Mouse (Mus musculus): ENCODE measurements at regions not wholly inside any gene's neighbourhood (a gene's known extent, or its start where the extent isn't known, plus 50 kb on each side); places are given as distances from the start of the nearest gene placed in this dataset.

DNA sequence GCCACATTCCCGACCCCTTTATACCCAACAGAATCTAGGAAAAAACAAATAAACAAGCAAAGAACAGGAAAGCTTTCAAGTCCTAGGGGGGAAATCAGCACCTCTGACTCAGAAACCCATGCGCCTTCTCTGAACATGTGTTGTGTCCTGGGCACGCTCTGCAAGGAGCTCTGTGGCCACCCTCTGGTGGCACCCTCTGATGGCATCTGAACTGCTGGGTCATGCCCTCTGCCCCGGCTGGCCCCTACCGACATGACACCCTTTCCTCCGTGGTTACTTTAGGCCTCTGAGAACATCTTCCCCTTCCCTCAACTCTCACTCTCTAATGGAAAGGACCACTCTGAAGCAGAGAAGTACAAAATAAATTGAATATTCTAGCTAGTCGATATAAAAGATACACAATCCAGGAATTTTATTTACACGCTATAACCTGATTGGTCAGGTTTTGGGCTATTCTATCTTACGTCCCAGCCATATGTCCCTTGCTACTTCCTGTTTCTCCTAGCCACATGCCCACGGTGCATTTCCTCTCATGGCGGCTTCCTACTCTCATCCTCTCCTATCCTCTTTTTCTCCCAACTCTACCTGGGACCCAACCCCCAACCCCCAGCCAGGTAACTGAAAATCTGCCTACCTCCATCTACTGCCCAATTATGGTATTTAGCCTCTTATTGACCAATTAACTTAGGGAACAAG, 248.5 kb downstream of the Setd4 start:
- DNase-seq (ENCODE audit: low spot score) (no peak), ATAC-seq (ENCODE audit: insufficient number of reproducible peaks, low FRiP score, low TSS enrichment, low read depth) (no peak)
- Histone ChIP-seq H3K27ac (replicated peaks; ENCODE audit: low read depth, low read length) (no peak overlapping the region), H3K4me3 (ENCODE audit: low read depth, low read length) (no peak overlapping the region), H3K9ac (ENCODE audit: low read length) (no peak overlapping the region), H3K4me1 (ENCODE audit: control insufficient read depth, insufficient read depth, low read length) (no peaks in the 10 kb centered on the region), H3K4me2 (ENCODE audit: low read depth, severe bottlenecking) (no peak overlapping the region), H3K27me3 (ENCODE audit: control insufficient read depth, insufficient read depth, low read length) (no peaks in the 10 kb centered on the region), H3K9me3 (ENCODE audit: control insufficient read depth, low read length) (no peaks in the 10 kb centered on the region), H3K36me3 (ENCODE audit: control insufficient read depth, insufficient read depth, low read length) (no peaks in the 10 kb centered on the region)
- WGBS: 83% methylated on average over 11 of the region's 11 CpGs

DNA sequence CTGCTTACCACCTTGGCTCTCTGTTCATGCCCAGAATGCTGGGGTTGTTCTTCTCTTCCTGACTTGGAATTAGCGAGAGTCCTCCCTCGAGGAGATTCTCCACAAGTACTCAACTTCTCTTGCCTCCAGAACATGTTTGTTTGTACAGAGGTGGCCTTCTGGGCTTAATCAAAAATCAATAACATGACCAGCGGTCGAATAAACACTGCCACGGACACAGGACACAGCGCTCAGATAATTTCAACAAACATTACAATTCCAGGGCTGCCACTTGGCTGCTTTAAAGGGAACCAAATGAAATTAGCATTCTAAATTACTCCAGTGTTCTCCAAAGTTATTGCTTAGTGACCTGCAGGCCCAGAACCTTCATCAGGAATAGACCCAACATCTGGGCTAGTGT, 249.9 kb downstream of the Setd4 start:
- Histone ChIP-seq H3K4me2 (ENCODE audit: low read depth, severe bottlenecking) (no peak overlapping the region), H3K9ac (ENCODE audit: low read length) (no peak overlapping the region), H3K4me3 (ENCODE audit: low read depth, low read length) (no peak overlapping the region), H3K4me1 (ENCODE audit: control insufficient read depth, insufficient read depth, low read length) (no peaks in the 10 kb centered on the region), H3K36me3 (ENCODE audit: control insufficient read depth, insufficient read depth, low read length) (no peaks in the 10 kb centered on the region), H3K27me3 (ENCODE audit: control insufficient read depth, insufficient read depth, low read length) (no peaks in the 10 kb centered on the region), H3K27ac (replicated peaks; ENCODE audit: low read depth, low read length) (no peak overlapping the region), H3K9me3 (ENCODE audit: control insufficient read depth, low read length) (no peaks in the 10 kb centered on the region)
- no peak for ATAC-seq (ENCODE audit: insufficient number of reproducible peaks, low FRiP score, low TSS enrichment, low read depth)
- WGBS: 79% methylated on average over 6 of the region's 6 CpGs
- no peak for DNase-seq (ENCODE audit: low spot score)

DNA sequence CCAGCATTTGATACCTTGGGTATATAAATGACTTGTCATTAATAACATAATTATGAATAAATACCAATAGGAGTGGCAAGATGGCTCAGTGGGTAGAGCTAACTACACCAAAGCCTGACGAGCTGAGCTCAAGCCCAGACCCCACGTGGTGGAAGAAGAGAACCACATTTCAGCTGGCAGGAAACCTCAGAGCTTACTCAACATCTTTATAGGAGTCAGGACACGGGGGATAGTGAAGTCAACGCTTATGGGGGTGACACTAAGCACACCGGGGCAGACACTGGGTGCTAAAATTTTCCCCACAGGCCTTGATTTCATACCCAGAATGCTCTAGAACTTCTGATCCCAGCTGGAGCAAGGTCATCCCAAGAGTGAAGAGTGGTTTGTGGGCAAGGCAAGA, 259.3 kb downstream of the Setd4 start:
- Histone ChIP-seq H3K4me1 (ENCODE audit: control insufficient read depth, insufficient read depth, low read length) (no peaks in the 10 kb centered on the region), H3K4me2 (ENCODE audit: low read depth, severe bottlenecking) (no peak overlapping the region), H3K9me3 (ENCODE audit: control insufficient read depth, low read length) (no peaks in the 10 kb centered on the region), H3K27me3 (ENCODE audit: control insufficient read depth, insufficient read depth, low read length) (no peaks in the 10 kb centered on the region), H3K9ac (ENCODE audit: low read length) (no peak overlapping the region), H3K4me3 (ENCODE audit: low read depth, low read length) (no peak overlapping the region), H3K36me3 (ENCODE audit: control insufficient read depth, insufficient read depth, low read length) (no peaks in the 10 kb centered on the region), H3K27ac (replicated peaks; ENCODE audit: low read depth, low read length) (no peak overlapping the region)
- WGBS: 81% methylated on average over 5 of the region's 5 CpGs
- DNase-seq (ENCODE audit: low spot score) (no peak), ATAC-seq (ENCODE audit: insufficient number of reproducible peaks, low FRiP score, low TSS enrichment, low read depth) (no peak)

DNA sequence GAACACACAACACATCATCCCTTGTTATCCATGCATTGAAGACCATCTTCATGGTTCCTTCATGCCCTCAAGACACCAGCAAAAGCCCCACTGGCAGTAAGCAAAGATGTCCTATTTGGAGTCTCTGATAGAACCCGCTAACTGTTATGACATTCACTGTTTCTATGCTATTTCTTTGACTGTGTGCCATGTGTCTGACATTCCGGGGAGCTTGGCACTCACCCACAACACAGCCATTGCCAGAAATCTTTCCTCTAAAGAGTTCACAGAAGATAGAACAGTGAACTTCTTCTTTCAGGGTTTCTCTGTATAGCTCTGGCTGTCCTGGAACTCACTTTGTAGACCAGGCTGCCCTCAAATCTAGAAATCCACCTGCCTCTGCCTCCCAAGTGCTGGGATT, 261.2 kb downstream of the Setd4 start:
- ATAC-seq (ENCODE audit: insufficient number of reproducible peaks, low FRiP score, low TSS enrichment, low read depth) (no peak), DNase-seq (ENCODE audit: low spot score) (no peak)
- H3K27ac ChIP-seq (replicated peaks; ENCODE audit: low read depth, low read length): no peak overlapping the region
- no peak overlapping the region for H3K4me3 ChIP-seq (ENCODE audit: low read depth, low read length)
- no peak overlapping the region for H3K4me2 ChIP-seq (ENCODE audit: low read depth, severe bottlenecking)
- H3K9ac ChIP-seq (ENCODE audit: low read length): no peak overlapping the region
- no peaks in the 10 kb centered on the region for H3K4me1 ChIP-seq (ENCODE audit: control insufficient read depth, insufficient read depth, low read length)
- no peaks in the 10 kb centered on the region for H3K27me3 ChIP-seq (ENCODE audit: control insufficient read depth, insufficient read depth, low read length)
- H3K36me3 ChIP-seq (ENCODE audit: control insufficient read depth, insufficient read depth, low read length): no peaks in the 10 kb centered on the region
- WGBS: 94% methylated on average over 2 of the region's 2 CpGs
- H3K9me3 ChIP-seq (ENCODE audit: control insufficient read depth, low read length): no peaks in the 10 kb centered on the region

DNA sequence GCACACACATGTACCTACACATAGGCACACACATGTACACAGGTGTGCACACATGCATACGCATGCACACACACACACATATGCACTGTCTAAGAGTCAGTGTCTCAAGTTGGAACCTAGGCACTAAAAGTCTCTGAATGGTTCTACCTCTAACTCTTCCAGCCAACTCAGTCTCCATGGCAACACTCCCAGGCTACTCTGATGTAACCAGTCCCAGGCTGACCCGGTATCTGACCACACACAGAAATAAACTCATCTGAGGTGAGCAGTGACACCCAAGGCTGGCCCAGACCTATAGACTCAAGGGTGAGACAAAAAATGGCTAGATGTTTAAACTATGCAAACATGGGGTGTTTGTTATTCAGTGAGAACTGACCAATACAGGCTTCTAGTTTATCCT, 262.1 kb downstream of the Setd4 start:
- H3K27me3 ChIP-seq (ENCODE audit: control insufficient read depth, insufficient read depth, low read length): no peaks in the 10 kb centered on the region
- H3K4me1 ChIP-seq (ENCODE audit: control insufficient read depth, insufficient read depth, low read length): no peaks in the 10 kb centered on the region
- 91% methylated on average over 2 of the region's 2 CpGs for WGBS
- no peak overlapping the region for H3K4me2 ChIP-seq (ENCODE audit: low read depth, severe bottlenecking)
- H3K9ac ChIP-seq (ENCODE audit: low read length): no peak overlapping the region
- ATAC-seq (ENCODE audit: insufficient number of reproducible peaks, low FRiP score, low TSS enrichment, low read depth) (no peak), DNase-seq (ENCODE audit: low spot score) (no peak)
- H3K9me3 ChIP-seq (ENCODE audit: control insufficient read depth, low read length): no peaks in the 10 kb centered on the region
- no peaks in the 10 kb centered on the region for H3K36me3 ChIP-seq (ENCODE audit: control insufficient read depth, insufficient read depth, low read length)
- no peak overlapping the region for H3K4me3 ChIP-seq (ENCODE audit: low read depth, low read length)
- H3K27ac ChIP-seq (replicated peaks; ENCODE audit: low read depth, low read length): no peak overlapping the region

DNA sequence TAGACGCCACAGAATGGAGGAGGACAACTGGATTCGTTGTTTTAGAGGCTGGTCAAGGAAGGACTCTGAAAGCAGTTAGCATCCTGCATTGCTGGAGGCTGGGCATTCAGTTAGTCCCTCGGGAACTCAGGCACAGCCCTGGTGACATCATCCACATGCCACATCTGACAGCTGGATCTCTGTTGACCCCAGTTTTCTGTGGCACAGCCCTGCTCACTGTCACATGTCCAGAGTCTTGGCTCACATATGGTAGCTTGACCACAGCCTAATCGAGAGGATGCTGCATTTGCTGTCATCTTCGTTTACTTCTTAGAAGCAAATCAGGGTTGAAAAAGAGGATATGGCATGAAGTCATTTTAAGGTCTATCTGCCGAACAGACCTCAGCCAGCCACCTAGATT, 265.1 kb downstream of the Setd4 start:
- DNase-seq (ENCODE audit: low spot score) (no peak), ATAC-seq (ENCODE audit: insufficient number of reproducible peaks, low FRiP score, low TSS enrichment, low read depth) (no peak)
- Histone ChIP-seq H3K27ac (replicated peaks; ENCODE audit: low read depth, low read length) (no peak overlapping the region), H3K9ac (ENCODE audit: low read length) (no peak overlapping the region), H3K27me3 (ENCODE audit: control insufficient read depth, insufficient read depth, low read length) (no peaks in the 10 kb centered on the region), H3K4me3 (ENCODE audit: low read depth, low read length) (no peak overlapping the region), H3K4me1 (ENCODE audit: control insufficient read depth, insufficient read depth, low read length) (no peaks in the 10 kb centered on the region), H3K4me2 (ENCODE audit: low read depth, severe bottlenecking) (no peak overlapping the region), H3K36me3 (ENCODE audit: control insufficient read depth, insufficient read depth, low read length) (no peaks in the 10 kb centered on the region), H3K9me3 (ENCODE audit: control insufficient read depth, low read length) (no peaks in the 10 kb centered on the region)
- WGBS: 85% methylated on average over 6 of the region's 6 CpGs

DNA sequence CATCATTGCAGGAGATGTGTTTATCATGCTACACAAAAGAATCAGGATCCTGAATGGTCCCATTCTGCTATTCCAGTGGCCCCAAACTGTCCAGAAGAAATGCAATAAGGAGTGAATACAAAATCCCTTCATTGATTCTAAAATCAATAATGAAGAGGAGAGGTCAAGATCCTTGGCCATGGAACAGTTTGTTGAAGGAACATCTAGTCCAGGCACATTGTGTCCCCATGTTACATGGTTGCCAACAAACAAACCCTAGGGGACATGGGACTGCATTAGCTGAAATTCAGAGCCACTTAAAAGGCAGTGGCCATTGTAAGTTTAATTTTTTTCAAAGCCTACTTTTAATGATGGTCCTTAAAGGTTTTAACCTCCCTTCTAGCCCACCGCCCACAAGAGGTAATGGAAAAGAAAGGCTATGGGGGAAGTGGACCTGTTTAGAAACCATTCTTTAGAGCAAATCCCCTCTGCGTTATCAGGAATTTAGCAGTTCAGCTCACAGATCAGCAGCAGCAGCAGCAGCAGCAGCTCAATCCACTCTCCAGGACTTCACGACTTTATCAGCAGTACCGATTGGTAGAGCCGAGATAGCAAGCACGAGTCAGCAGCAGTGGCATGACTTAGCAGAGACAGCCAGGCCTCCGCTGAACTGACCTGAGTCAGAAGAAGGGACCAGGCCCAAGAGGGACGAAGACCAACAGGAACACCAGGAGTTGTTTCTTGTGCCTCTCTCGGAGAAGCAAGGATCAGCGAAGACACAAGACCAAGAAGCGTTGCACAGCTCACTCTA, 268.3 kb downstream of the Setd4 start:
- H3K27me3 ChIP-seq (ENCODE audit: control insufficient read depth, insufficient read depth, low read length): no peaks in the 10 kb centered on the region
- H3K4me2 ChIP-seq (ENCODE audit: low read depth, severe bottlenecking): no peak overlapping the region
- H3K9ac ChIP-seq (ENCODE audit: low read length): no peak overlapping the region
- H3K36me3 ChIP-seq (ENCODE audit: control insufficient read depth, insufficient read depth, low read length): no peaks in the 10 kb centered on the region
- ATAC-seq (ENCODE audit: insufficient number of reproducible peaks, low FRiP score, low TSS enrichment, low read depth) (no peak), DNase-seq (ENCODE audit: low spot score) (no peak)
- 91% methylated on average over 11 of the region's 11 CpGs for WGBS
- H3K9me3 ChIP-seq (ENCODE audit: control insufficient read depth, low read length): no peaks in the 10 kb centered on the region
- H3K4me3 ChIP-seq (ENCODE audit: low read depth, low read length): no peak overlapping the region
- no peaks in the 10 kb centered on the region for H3K4me1 ChIP-seq (ENCODE audit: control insufficient read depth, insufficient read depth, low read length)
- no peak overlapping the region for H3K27ac ChIP-seq (replicated peaks; ENCODE audit: low read depth, low read length)

DNA sequence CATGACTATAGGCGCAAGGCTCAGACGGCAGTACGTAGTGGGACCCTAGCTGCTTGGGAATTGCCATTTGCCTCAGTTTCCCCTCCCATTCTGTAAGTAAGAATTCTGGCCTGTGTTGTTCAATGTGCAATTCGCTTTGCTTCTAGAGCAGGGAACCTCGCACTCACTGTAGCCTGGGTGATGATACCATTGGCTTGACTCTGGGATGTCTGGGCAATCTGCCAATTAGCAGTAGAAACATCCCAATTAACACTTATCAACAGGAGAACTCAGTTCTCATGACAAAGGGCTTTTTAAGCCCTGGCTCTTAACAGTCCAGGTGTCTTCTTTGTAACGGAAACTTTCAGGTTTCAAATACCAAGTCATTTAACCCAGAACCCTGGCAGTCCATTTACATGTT, 270.2 kb downstream of the Setd4 start:
- no peaks in the 10 kb centered on the region for H3K9me3 ChIP-seq (ENCODE audit: control insufficient read depth, low read length)
- DNase-seq (ENCODE audit: low spot score): no peak
- no peak for ATAC-seq (ENCODE audit: insufficient number of reproducible peaks, low FRiP score, low TSS enrichment, low read depth)
- H3K27ac ChIP-seq (replicated peaks; ENCODE audit: low read depth, low read length): no peak overlapping the region
- no peak overlapping the region for H3K4me2 ChIP-seq (ENCODE audit: low read depth, severe bottlenecking)
- H3K27me3 ChIP-seq (ENCODE audit: control insufficient read depth, insufficient read depth, low read length): no peaks in the 10 kb centered on the region
- no peak overlapping the region for H3K4me3 ChIP-seq (ENCODE audit: low read depth, low read length)
- no peaks in the 10 kb centered on the region for H3K36me3 ChIP-seq (ENCODE audit: control insufficient read depth, insufficient read depth, low read length)
- H3K9ac ChIP-seq (ENCODE audit: low read length): no peak overlapping the region
- 82% methylated on average over 6 of the region's 6 CpGs for WGBS
- peaks cover 11% of the 10 kb centered on the region; the same call in 1 of the 2 replicates for H3K4me1 ChIP-seq (ENCODE audit: control insufficient read depth, insufficient read depth, low read length)

Data from limb, embryonic 11.5 days (tissue).